Mouse (Mus musculus): Measurements from ENCODE around the gene Tmem40. TPM values are rescaled to one million over a fixed set of nuclear protein-coding genes. Genes with fewer than 3 reads are reported as not detected.

Tmem40 gene
- total RNA-seq (2021), result 1 to 10 TPM in 1 of 2 experiments, not detected in 1; 2.4 TPM
- 0.47 and 0.92 TPM in 2 replicates for polyA plus RNA-seq (2012; rRNA removed)
- long read RNA-seq, partial matches to known transcripts, result 0 of 1 reads
- long read RNA-seq, other reads (novel, unspliced or antisense), result 1 of 1 reads

DNA sequence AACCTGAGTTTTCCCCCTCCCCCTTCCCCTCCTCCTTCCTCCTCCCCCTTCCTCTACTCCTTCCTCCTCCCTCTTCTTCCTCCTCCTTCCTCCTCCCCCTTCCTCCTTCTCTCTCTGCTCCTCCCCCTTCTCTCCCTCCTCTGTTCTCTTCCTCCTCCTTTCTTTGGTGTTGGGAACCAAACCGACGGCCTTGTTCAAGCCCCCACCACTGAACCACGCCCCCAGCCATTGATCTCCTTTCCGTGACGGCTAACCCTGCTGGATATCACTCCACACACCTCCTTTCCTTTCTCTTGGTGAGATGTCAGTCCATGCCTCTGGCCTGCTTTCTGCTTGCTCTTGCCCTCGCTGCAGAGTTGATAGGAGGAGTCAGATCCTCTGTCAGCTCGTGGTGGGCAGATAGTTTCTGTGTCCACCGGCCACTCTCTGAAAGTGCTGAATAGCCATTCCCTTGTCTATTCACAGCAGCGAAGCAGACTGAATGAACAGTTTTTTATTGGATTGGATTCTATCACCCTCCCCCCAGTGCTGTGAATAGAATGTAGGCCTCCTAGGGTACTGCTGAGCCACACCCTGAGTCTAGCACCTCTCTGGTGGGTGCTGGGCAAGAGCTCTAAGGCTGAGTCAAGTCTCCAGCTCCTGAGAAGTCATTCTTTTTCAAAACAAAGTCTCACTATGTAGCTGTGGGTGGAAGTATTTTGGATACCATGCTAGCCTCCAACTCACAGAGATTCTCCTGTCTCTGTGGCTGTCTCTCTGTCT lies at the start of gene Tmem40:
Gene Tmem40, minus strand, starts transcription at position 416 of the 762 bp plus-strand sequence.
- WGBS, result 22% methylated on average over 9 of the region's 9 CpGs
- H3K4me3 ChIP-seq, result no peak within 1 kb of the TSS
- intact Hi-C loops (cut with DNase I), result no loop called here
- TF ChIP-seq POLR2A (IDR thresholded peaks at IDR 0.05; ENCODE audit: insufficient read depth, low read depth, low read length) (no peak), EP300 (IDR thresholded peaks at IDR 0.05; ENCODE audit: insufficient read depth, low read depth, low read length) (no peak), CTCF (IDR thresholded peaks at IDR 0.05) (no peak)
- no peak within 1 kb of the TSS for H3K27ac ChIP-seq
- H3K79me2 ChIP-seq (replicated peaks; ENCODE audit: control insufficient read depth, insufficient read depth, low read length), result no peaks in the 10 kb centered on the region
- no peaks in the 10 kb centered on the region for H3K27me3 ChIP-seq (ENCODE audit: control insufficient read depth, insufficient read depth, low read length)
- no peak for DNase-seq
- no peak within 1 kb of the TSS for H3K9ac ChIP-seq (ENCODE audit: low read depth, low read length)
- peaks cover 3% of the 10 kb centered on the region; the same call in 1 of the 2 replicates for H3K4me1 ChIP-seq (ENCODE audit: control insufficient read depth, insufficient read depth, low read length)
- H3K36me3 ChIP-seq (ENCODE audit: control insufficient read depth, insufficient read depth, low read length), result no peaks in the 10 kb centered on the region

DNA sequence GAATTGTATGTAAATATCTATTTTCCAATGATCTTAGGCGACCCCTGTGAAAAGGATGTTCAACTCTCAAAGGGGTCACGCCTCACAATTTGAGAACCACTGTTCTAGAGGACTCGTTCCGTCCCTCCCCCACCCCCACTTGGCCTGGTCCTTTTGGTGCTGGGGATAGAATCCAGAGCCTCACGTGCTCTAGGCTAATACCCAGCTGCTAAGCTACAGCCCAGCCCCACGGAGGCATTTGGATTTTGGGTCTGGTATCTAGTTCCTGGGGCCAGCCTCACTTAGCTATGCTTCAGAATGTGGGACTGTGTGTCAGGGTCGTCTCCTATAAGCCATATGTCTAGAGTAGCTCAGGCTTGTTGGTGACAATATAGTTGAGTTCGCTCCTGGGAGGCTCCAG lies 49.4 kb upstream of the Tmem40 start:
- Histone ChIP-seq H3K27me3 (ENCODE audit: control insufficient read depth, insufficient read depth, low read length) (no peaks in the 10 kb centered on the region), H3K9ac (ENCODE audit: low read depth, low read length) (no peak overlapping the region), H3K36me3 (ENCODE audit: control insufficient read depth, insufficient read depth, low read length) (peaks cover 5% of the 10 kb centered on the region; the same call in 1 of the 2 replicates), H3K27ac (no peak overlapping the region), H3K79me2 (replicated peaks; ENCODE audit: control insufficient read depth, insufficient read depth, low read length) (0 out of 2 replicates have a peak, but pooled peaks cover 3% of the 10 kb centered on the region), H3K4me1 (ENCODE audit: control insufficient read depth, insufficient read depth, low read length) (peaks cover 11% of the 10 kb centered on the region), H3K4me3 (no peak overlapping the region)
- WGBS, result 66% methylated on average over 8 of the region's 8 CpGs
- no peak for TF ChIP-seq EP300 (IDR thresholded peaks at IDR 0.05; ENCODE audit: insufficient read depth, low read depth, low read length)
- no peak for TF ChIP-seq POLR2A (IDR thresholded peaks at IDR 0.05; ENCODE audit: insufficient read depth, low read depth, low read length)
- no peak for TF ChIP-seq CTCF (IDR thresholded peaks at IDR 0.05)
- DNase-seq, result no peak
- intact Hi-C loops (cut with DNase I), result no loop called here

DNA sequence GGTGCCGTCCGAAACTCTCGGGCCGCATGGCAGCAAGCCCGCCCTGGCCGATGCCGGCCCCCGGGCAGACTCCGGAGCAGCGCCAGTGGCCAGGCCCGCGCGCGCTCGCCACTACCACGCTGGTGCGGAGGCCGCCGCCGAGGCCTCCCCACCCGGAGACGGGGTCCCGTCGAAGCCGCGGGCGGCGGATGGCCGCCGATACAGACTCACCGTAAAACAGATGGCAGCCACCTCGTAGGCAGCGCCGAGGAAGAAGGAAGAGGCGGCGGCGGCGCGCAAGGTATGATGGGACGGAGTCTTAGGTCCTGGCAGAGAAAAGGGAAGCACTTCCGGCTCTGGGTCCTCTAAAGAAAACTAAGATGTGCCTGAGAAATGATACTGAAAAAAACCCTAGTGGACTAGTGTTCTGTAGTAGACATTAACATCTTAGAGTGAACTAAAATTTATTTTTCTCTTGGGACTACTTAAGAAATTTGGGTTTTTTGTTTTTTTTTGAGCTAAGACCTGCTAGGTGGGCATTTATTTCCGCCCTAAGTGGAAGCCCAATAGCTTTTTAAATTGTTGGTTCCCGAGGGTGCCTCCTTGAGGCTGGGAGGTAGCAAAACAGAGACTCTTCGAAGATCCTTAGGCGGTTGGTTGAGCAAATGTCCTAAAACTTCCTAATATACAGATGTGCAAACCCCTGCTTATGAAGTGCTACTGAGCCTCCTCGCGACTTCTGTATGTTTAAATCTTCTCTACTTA lies 46.5 kb upstream of the Tmem40 start, which contains the start of gene Rpl32:
Gene Rpl32, minus strand, starts transcription at position 260 of the 744 bp plus-strand sequence.
- Histone ChIP-seq H3K79me2 (replicated peaks; ENCODE audit: control insufficient read depth, insufficient read depth, low read length) (0 out of 2 replicates have a peak, but pooled peaks cover 3% of the 10 kb centered on the region), H3K36me3 (ENCODE audit: control insufficient read depth, insufficient read depth, low read length) (peaks cover 13% of the 10 kb centered on the region), H3K9ac (ENCODE audit: low read depth, low read length) (peak within 1 kb of the TSS; percentile 99), H3K27me3 (ENCODE audit: control insufficient read depth, insufficient read depth, low read length) (no peaks in the 10 kb centered on the region), H3K4me3 (peak within 1 kb of the TSS; percentile 99), H3K27ac (peak within 1 kb of the TSS; percentile 98), H3K4me1 (ENCODE audit: control insufficient read depth, insufficient read depth, low read length) (peaks cover 10% of the 10 kb centered on the region)
- TF ChIP-seq CTCF (IDR thresholded peaks at IDR 0.05), result peak; percentile 84
- peak; percentile 90 for TF ChIP-seq POLR2A (IDR thresholded peaks at IDR 0.05; ENCODE audit: insufficient read depth, low read depth, low read length)
- no peak for TF ChIP-seq EP300 (IDR thresholded peaks at IDR 0.05; ENCODE audit: insufficient read depth, low read depth, low read length)
- 1% methylated on average over 47 of the region's 47 CpGs for WGBS
- peak; percentile 92 for DNase-seq
- intact Hi-C loops (cut with DNase I), result loop anchor here (5.0 kb wide), 1 partner anchor 206 kb away; the partner anchor contains the start of gene Mkrn2

DNA sequence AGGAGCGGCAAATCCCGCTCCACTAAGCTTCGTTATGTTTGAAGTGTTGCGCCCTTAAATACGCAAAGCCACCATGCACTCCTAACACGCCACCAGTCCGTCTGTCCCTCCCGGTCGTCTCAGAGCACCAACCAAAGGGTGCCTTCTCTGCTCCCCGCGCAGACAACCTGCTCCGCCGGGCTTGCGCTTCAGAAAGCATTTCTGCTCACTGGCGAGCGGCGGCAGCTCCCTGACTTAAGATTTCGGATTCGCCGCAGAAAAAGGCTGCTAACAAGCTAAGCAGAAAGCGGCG lies 45.9 kb upstream of the Tmem40 start:
- intact Hi-C loops (cut with DNase I), result loop anchor here (5.0 kb wide), 1 partner anchor 206 kb away; the partner anchor contains the start of gene Mkrn2
- peak overlapping the region; percentile 98 for H3K27ac ChIP-seq
- peaks cover 10% of the 10 kb centered on the region for H3K4me1 ChIP-seq (ENCODE audit: control insufficient read depth, insufficient read depth, low read length)
- WGBS, result under 1% methylated on average over 22 of the region's 22 CpGs
- no peaks in the 10 kb centered on the region for H3K27me3 ChIP-seq (ENCODE audit: control insufficient read depth, insufficient read depth, low read length)
- H3K9ac ChIP-seq (ENCODE audit: low read depth, low read length), result peak overlapping the region; percentile 99
- DNase-seq, result no peak
- H3K4me3 ChIP-seq, result peak overlapping the region; percentile 99
- H3K79me2 ChIP-seq (replicated peaks; ENCODE audit: control insufficient read depth, insufficient read depth, low read length), result 0 out of 2 replicates have a peak, but pooled peaks cover 3% of the 10 kb centered on the region
- peaks cover 13% of the 10 kb centered on the region for H3K36me3 ChIP-seq (ENCODE audit: control insufficient read depth, insufficient read depth, low read length)
- TF ChIP-seq CTCF (IDR thresholded peaks at IDR 0.05) (no peak), POLR2A (IDR thresholded peaks at IDR 0.05; ENCODE audit: insufficient read depth, low read depth, low read length) (no peak), EP300 (IDR thresholded peaks at IDR 0.05; ENCODE audit: insufficient read depth, low read depth, low read length) (no peak)

DNA sequence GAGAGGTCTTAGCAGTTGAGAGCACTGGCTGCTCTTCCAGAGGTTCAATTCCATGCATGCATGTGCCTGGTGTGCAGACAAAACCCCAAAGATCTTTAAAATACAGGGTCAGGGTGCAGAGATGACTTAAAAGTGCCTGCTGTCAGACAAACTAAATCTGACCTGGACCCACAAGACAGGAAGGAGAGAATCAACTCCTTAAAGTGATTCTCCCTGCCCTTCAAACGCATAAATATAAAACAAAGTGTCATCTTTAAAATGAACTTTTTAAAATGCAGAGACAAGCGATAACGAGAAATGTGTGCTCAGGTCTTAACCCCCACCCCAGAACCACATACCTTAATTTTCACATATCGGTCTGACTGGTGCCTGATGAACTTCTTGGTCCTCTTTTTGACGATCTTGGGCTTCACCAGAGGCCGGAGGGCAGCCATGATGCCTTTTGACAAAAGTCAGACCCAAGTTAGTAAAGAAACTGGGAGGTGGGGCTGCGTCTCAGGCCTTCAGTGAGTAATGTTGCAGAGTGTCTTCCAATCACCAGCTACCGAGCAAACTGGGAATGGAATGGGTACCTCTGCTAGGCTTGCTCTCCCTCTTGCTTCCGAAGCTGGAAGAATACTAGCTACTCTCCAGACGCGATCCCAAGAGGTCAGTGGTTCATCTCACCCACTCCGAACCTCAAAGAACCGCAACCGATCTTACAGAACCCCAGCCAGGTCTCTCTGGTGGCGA lies 45.4 kb upstream of the Tmem40 start:
- Histone ChIP-seq H3K4me1 (ENCODE audit: control insufficient read depth, insufficient read depth, low read length) (peaks cover 10% of the 10 kb centered on the region), H3K9ac (ENCODE audit: low read depth, low read length) (peak overlapping the region; percentile 99), H3K27me3 (ENCODE audit: control insufficient read depth, insufficient read depth, low read length) (no peaks in the 10 kb centered on the region), H3K27ac (peak overlapping the region; percentile 98), H3K79me2 (replicated peaks; ENCODE audit: control insufficient read depth, insufficient read depth, low read length) (0 out of 2 replicates have a peak, but pooled peaks cover 3% of the 10 kb centered on the region), H3K36me3 (ENCODE audit: control insufficient read depth, insufficient read depth, low read length) (peaks cover 13% of the 10 kb centered on the region), H3K4me3 (peak overlapping the region; percentile 99)
- WGBS, result 2% methylated on average over 15 of the region's 15 CpGs
- intact Hi-C loops (cut with DNase I), result loop anchor here (5.0 kb wide), 1 partner anchor 205 kb away; the partner anchor contains the start of gene Mkrn2
- TF ChIP-seq EP300 (IDR thresholded peaks at IDR 0.05; ENCODE audit: insufficient read depth, low read depth, low read length) (no peak), POLR2A (IDR thresholded peaks at IDR 0.05; ENCODE audit: insufficient read depth, low read depth, low read length) (no peak), CTCF (IDR thresholded peaks at IDR 0.05) (no peak)
- DNase-seq, result no peak
